Comparison of ENCODE assay signal across 17 mouse cellular contexts in genomic region chr7:124917606-124918120, GRCm38 (mm10).
A peak's percentile ranks its signal among the peaks of the same experiment; 100 is the strongest.
DNase-seq lines count a peak whose midpoint lies in the region; ATAC-seq and TF ChIP-seq lines count a peak whose summit lies in the region.
"Had no signal": no experiment of that assay in that cellular context is flagged by ENCODE, and none has a peak within 500 bp of the region (broad histone marks: within the 10 kb centered on the region; RNA-seq: fewer than 3 reads in every experiment).

No protein-coding gene starts in this region.

- H3K4me1 ChIP-seq in intestine, postnatal 0 days (replicated peaks; ENCODE audit: control insufficient read depth, insufficient read depth, low read length): no peaks in the 10 kb centered on the region
- H3K4me1 ChIP-seq in intestine, embryonic 16.5 days (ENCODE audit: control insufficient read depth, insufficient read depth, low read length): no peaks in the 10 kb centered on the region
- H3K4me1 ChIP-seq in stomach, embryonic 15.5 days: no peaks in the 10 kb centered on the region
- no peaks in the 10 kb centered on the region for H3K4me1 ChIP-seq in stomach, postnatal 0 days (replicated peaks; ENCODE audit: control insufficient read depth, insufficient read depth)
- H3K4me1 ChIP-seq: embryonic facial prominence, embryonic 13.5 days; heart, embryonic 10.5 days; liver, embryonic 13.5 days; midbrain, embryonic 15.5 days had no signal

- H3K27me3 ChIP-seq in intestine, postnatal 0 days (replicated peaks; ENCODE audit: control insufficient read depth, insufficient read depth, low read length): no peaks in the 10 kb centered on the region
- no peaks in the 10 kb centered on the region for H3K27me3 ChIP-seq in intestine, embryonic 16.5 days (replicated peaks; ENCODE audit: control insufficient read depth, insufficient read depth, low read length)
- no peaks in the 10 kb centered on the region for H3K27me3 ChIP-seq in stomach, embryonic 15.5 days (replicated peaks)
- H3K27me3 ChIP-seq in stomach, postnatal 0 days (ENCODE audit: control insufficient read depth, insufficient read depth, low read length): no peaks in the 10 kb centered on the region
- H3K27me3 ChIP-seq: embryonic facial prominence, embryonic 13.5 days; liver, embryonic 13.5 days; midbrain, embryonic 15.5 days had no signal

- 0 out of 2 replicates have a peak, but pooled peaks have one; percentile 8 for TF ChIP-seq CTCF in intestine, postnatal 0 days (IDR thresholded peaks at IDR 0.05; ENCODE audit: low read depth)
- TF ChIP-seq CTCF in stomach, postnatal 0 days (IDR thresholded peaks at IDR 0.05; ENCODE audit: low read depth): no peak

- H3K4me3 ChIP-seq in intestine, postnatal 0 days (ENCODE audit: low read depth, low read length): no peak overlapping the region
- H3K4me3 ChIP-seq in intestine, embryonic 16.5 days (ENCODE audit: low read length): no peak overlapping the region
- H3K4me3 ChIP-seq in stomach, embryonic 15.5 days (replicated peaks): no peak overlapping the region
- no peak overlapping the region for H3K4me3 ChIP-seq in stomach, postnatal 0 days (ENCODE audit: low read depth, low read length)
- H3K4me3 ChIP-seq: embryonic facial prominence, embryonic 13.5 days; heart, embryonic 10.5 days; liver, embryonic 13.5 days; midbrain, embryonic 15.5 days; neural tube, embryonic 15.5 days had no signal

- no peak for TF ChIP-seq EP300 in stomach, postnatal 0 days (optimal IDR thresholded peaks at IDR 0.05)

- no peak overlapping the region for H3K4me2 ChIP-seq in intestine, postnatal 0 days (replicated peaks; ENCODE audit: low read depth)
- H3K4me2 ChIP-seq in intestine, embryonic 16.5 days (ENCODE audit: low read depth, low read length): no peak overlapping the region
- no peak overlapping the region for H3K4me2 ChIP-seq in stomach, embryonic 15.5 days
- H3K4me2 ChIP-seq in stomach, postnatal 0 days (replicated peaks; ENCODE audit: low read depth): no peak overlapping the region
- H3K4me2 ChIP-seq: embryonic facial prominence, embryonic 13.5 days; liver, embryonic 13.5 days; midbrain, embryonic 15.5 days; neural tube, embryonic 15.5 days had no signal

- 30% methylated on average over 5 of the region's 5 CpGs for WGBS in intestine, postnatal 0 days
- WGBS in intestine, embryonic 16.5 days: 42% methylated on average over 5 of the region's 5 CpGs
- 33% methylated on average over 5 of the region's 5 CpGs for WGBS in stomach, embryonic 15.5 days
- WGBS in stomach, postnatal 0 days: 33% methylated on average over 5 of the region's 5 CpGs

- no peak overlapping the region for H3K27ac ChIP-seq in intestine, postnatal 0 days (ENCODE audit: low read depth, low read length)
- no peak overlapping the region for H3K27ac ChIP-seq in intestine, embryonic 16.5 days (ENCODE audit: low read length)
- H3K27ac ChIP-seq in stomach, embryonic 15.5 days: no peak overlapping the region
- no peak overlapping the region for H3K27ac ChIP-seq in stomach, postnatal 0 days (replicated peaks)
- H3K27ac ChIP-seq: embryonic facial prominence, embryonic 13.5 days; heart, embryonic 10.5 days; liver, embryonic 13.5 days; midbrain, embryonic 15.5 days; neural tube, embryonic 15.5 days had no signal

- peak; percentile 22 for DNase-seq in embryo, embryonic 11 days
- no peak for DNase-seq in embryo, embryonic 10.5 days (ENCODE audit: low spot score)
- no peak for DNase-seq in stomach, postnatal 0 days (ENCODE audit: low spot score)
- peak; percentile 21 for DNase-seq in yolk sac, embryonic 10.5 days (ENCODE audit: low spot score)
- DNase-seq: B cell, adult 2 months; cerebellum, adult 11 months; layer of hippocampus, postnatal 36 days; liver, embryonic 13.5 days; thymus, adult 2 months had no signal

- H3K36me3 ChIP-seq in intestine, postnatal 0 days (ENCODE audit: control insufficient read depth, insufficient read depth): no peaks in the 10 kb centered on the region
- H3K36me3 ChIP-seq in intestine, embryonic 16.5 days (ENCODE audit: control insufficient read depth, insufficient read depth, low read length): no peaks in the 10 kb centered on the region
- no peaks in the 10 kb centered on the region for H3K36me3 ChIP-seq in stomach, embryonic 15.5 days
- no peaks in the 10 kb centered on the region for H3K36me3 ChIP-seq in stomach, postnatal 0 days (ENCODE audit: control insufficient read depth, insufficient read depth, low read length)
- H3K36me3 ChIP-seq: embryonic facial prominence, embryonic 13.5 days; heart, embryonic 10.5 days; liver, embryonic 13.5 days; midbrain, embryonic 15.5 days; neural tube, embryonic 15.5 days had no signal

- H3K9me3 ChIP-seq in intestine, postnatal 0 days (ENCODE audit: control insufficient read depth): no peaks in the 10 kb centered on the region
- H3K9me3 ChIP-seq in intestine, embryonic 16.5 days (ENCODE audit: control insufficient read depth, low read length): no peaks in the 10 kb centered on the region
- H3K9me3 ChIP-seq in stomach, embryonic 15.5 days: no peaks in the 10 kb centered on the region
- no peaks in the 10 kb centered on the region for H3K9me3 ChIP-seq in stomach, postnatal 0 days (ENCODE audit: control insufficient read depth, low read length)
- H3K9me3 ChIP-seq: embryonic facial prominence, embryonic 13.5 days; heart, embryonic 10.5 days; liver, embryonic 13.5 days; midbrain, embryonic 15.5 days; neural tube, embryonic 15.5 days had no signal

- H3K9ac ChIP-seq in intestine, postnatal 0 days (ENCODE audit: low read depth, low read length): no peak overlapping the region
- H3K9ac ChIP-seq in intestine, embryonic 16.5 days (ENCODE audit: low read depth, low read length): no peak overlapping the region
- H3K9ac ChIP-seq in stomach, embryonic 15.5 days: no peak overlapping the region
- no peak overlapping the region for H3K9ac ChIP-seq in stomach, postnatal 0 days (ENCODE audit: low read length)
- H3K9ac ChIP-seq: embryonic facial prominence, embryonic 13.5 days; liver, embryonic 13.5 days; midbrain, embryonic 15.5 days; neural tube, embryonic 15.5 days had no signal

- no peak for ATAC-seq in intestine, postnatal 0 days
- ATAC-seq in intestine, embryonic 16.5 days: no peak
- ATAC-seq in stomach, embryonic 15.5 days (ENCODE audit: insufficient read depth, low FRiP score, low read depth): peak; percentile 10; the same call in 1 of the 2 replicates
- no peak for ATAC-seq in stomach, postnatal 0 days (ENCODE audit: low FRiP score, low TSS enrichment)
- no peak for ATAC-seq in erythroid progenitor cell, adult 5-6 weeks (replicated peaks; ENCODE audit: low FRiP score, poor library complexity, severe bottlenecking)
- ATAC-seq: midbrain, embryonic 15.5 days had no signal

Comparison
In these comparisons a context has a peak if more than half of its experiments do, and no peak if none do; other contexts are left out.
1. DNase-seq: peak in embryo, embryonic 11 days (single experiment) and yolk sac, embryonic 10.5 days (single experiment); none in embryo, embryonic 10.5 days (single experiment) and stomach, postnatal 0 days (single experiment).